Mouse (Mus musculus) CH12.LX (cell line): ENCODE measurements around the gene Tia1. TPM values are rescaled to one million over a fixed set of nuclear protein-coding genes. Genes with fewer than 3 reads are reported as not detected.
"Not testable (repeated sequence)": the region's sequence is repeated elsewhere in the genome, so short reads cannot be mapped to it uniquely, and the experiment has no call there.

Experiments
- DNase-seq: peaks from one replicate; pipeline ENCODE4 v3.0.0-alpha.2; 2013; ENCODE audit errors: extremely low read depth
- H3K27ac ChIP-seq: 2 replicates; pipeline ENCODE4 v1.5.1; 2012; ENCODE audit warnings: low read depth, mild to moderate bottlenecking, control low read depth, moderate library complexity; ENCODE audit not compliant: insufficient read depth
- H3K27me3 ChIP-seq: replicated peaks from 2 replicates; pipeline ENCODE3; 2012; ENCODE audit warnings: inconsistent platforms
- H3K36me3 ChIP-seq, 2 experiments: replicated peaks in 1 of 2; 2 replicates each; pipeline versions ENCODE3 to v1.6.1; 2012; ENCODE audit warnings: inconsistent platforms in 1 of 2, low read length in 1 of 2, mild to moderate bottlenecking in 1 of 2, mixed read lengths in 1 of 2, moderate library complexity in 1 of 2; ENCODE audit not compliant: control insufficient read depth in 1 of 2, insufficient read depth in 1 of 2
- H3K4me1 ChIP-seq, 2 experiments: 2 replicates each; pipeline ENCODE4 v1.6.1; 2012; ENCODE audit warnings: inconsistent platforms in 1 of 2, moderate library complexity in 1 of 2; ENCODE audit not compliant: insufficient read depth in 2 of 2, control insufficient read depth in 1 of 2
- H3K4me2 ChIP-seq: 2 replicates; pipeline ENCODE4 v1.6.1; 2012; ENCODE audit warnings: low read depth, mild to moderate bottlenecking, control low read depth; ENCODE audit not compliant: poor library complexity, insufficient read depth, severe bottlenecking
- H3K4me3 ChIP-seq, 3 experiments: fragments of 150-350 bp in 1 of 3; sonication (generic) in 1 of 3; replicated peaks in 1 of 3; 2 replicates each; pipeline versions ENCODE3 to v1.5.1; 2011 to 2012; ENCODE audit warnings: low read depth in 2 of 3, low read length in 2 of 3, mild to moderate bottlenecking in 2 of 3, moderate library complexity in 2 of 3, control low read depth in 1 of 3, improper control_type of control experiment in 1 of 3, inconsistent platforms in 1 of 3, mixed read lengths in 1 of 3; ENCODE audit not compliant: poor library complexity in 1 of 3
- H3K79me2 ChIP-seq: replicated peaks from 2 replicates; pipeline ENCODE4 v1.6.1; 2012; ENCODE audit warnings: mild to moderate bottlenecking, moderate library complexity; ENCODE audit not compliant: control insufficient read depth, poor library complexity, insufficient read depth, severe bottlenecking; ENCODE audit errors: extremely low read depth
- H3K9ac ChIP-seq: 2 replicates; pipeline ENCODE4 v1.6.1; 2012; ENCODE audit warnings: low read depth, mild to moderate bottlenecking, control low read depth, moderate library complexity; ENCODE audit not compliant: insufficient read depth
- H3K9me3 ChIP-seq: replicated peaks from 2 replicates; pipeline ENCODE3; 2012; ENCODE audit warnings: low read length, inconsistent platforms, mixed read lengths
- BHLHE40 ChIP-seq: IDR thresholded peaks from 2 replicates; pipeline ENCODE4 v1.6.1; 2011; ENCODE audit warnings: mild to moderate bottlenecking, low read depth, low read length, improper control_type of control experiment
- CHD1 ChIP-seq: IDR thresholded peaks from 2 replicates; pipeline ENCODE4 v1.6.1; 2012; ENCODE audit warnings: low read depth, low read length, improper control_type of control experiment, inconsistent platforms
- CTCF ChIP-seq, 2 experiments: IDR thresholded peaks in 1 of 2; conservative IDR thresholded peaks in 1 of 2; 2 replicates each; pipeline ENCODE4 v1.5.1; 2011 to 2012; ENCODE audit warnings: low read depth in 2 of 2, low read length in 2 of 2, improper control_type of control experiment in 1 of 2, inconsistent platforms in 1 of 2, mild to moderate bottlenecking in 1 of 2, moderate library complexity in 1 of 2
- ELF1 ChIP-seq: IDR thresholded peaks from 2 replicates; pipeline ENCODE4 v1.6.1; 2014; ENCODE audit warnings: low read depth, mild to moderate bottlenecking, inconsistent platforms, low read length, improper control_type of control experiment
- EP300 ChIP-seq: IDR thresholded peaks from 2 replicates; pipeline ENCODE4 v1.6.1; 2011; ENCODE audit warnings: low read length, improper control_type of control experiment
- KAT2A ChIP-seq: IDR thresholded peaks from 2 replicates; pipeline ENCODE4 v1.6.1; 2012; ENCODE audit warnings: low read length, improper control_type of control experiment, inconsistent platforms; ENCODE audit not compliant: insufficient replicate concordance
- MAFK ChIP-seq: IDR thresholded peaks from 2 replicates; pipeline ENCODE4 v1.6.1; 2011; ENCODE audit warnings: low read length, improper control_type of control experiment; ENCODE audit not compliant: insufficient replicate concordance
- MYC ChIP-seq: IDR thresholded peaks from 2 replicates; pipeline ENCODE4 v1.6.1; 2011; ENCODE audit warnings: low read depth, mild to moderate bottlenecking, improper control_type of control experiment, low read length
- POLR2A ChIP-seq: IDR thresholded peaks from 2 replicates; pipeline ENCODE4 v1.6.1; 2011; ENCODE audit warnings: low read depth, mild to moderate bottlenecking, improper control_type of control experiment, low read length
- RAD21 ChIP-seq: IDR thresholded peaks from 2 replicates; pipeline ENCODE4 v1.6.1; 2011; ENCODE audit warnings: low read depth, mild to moderate bottlenecking, low read length, improper control_type of control experiment, moderate library complexity
- SIN3A ChIP-seq: IDR thresholded peaks from 2 replicates; pipeline ENCODE4 v1.6.1; 2012; ENCODE audit warnings: low read length, improper control_type of control experiment, inconsistent platforms
- TBP ChIP-seq: conservative IDR thresholded peaks from 2 replicates; pipeline ENCODE4 v1.6.1; 2011; ENCODE audit warnings: low read depth, low read length, improper control_type of control experiment
- TCF12 ChIP-seq: IDR thresholded peaks from 2 replicates; pipeline ENCODE4 v1.6.1; 2014; ENCODE audit warnings: low read depth, mild to moderate bottlenecking, inconsistent platforms, low read length, improper control_type of control experiment
- USF1 ChIP-seq: IDR thresholded peaks from 2 replicates; pipeline ENCODE4 v1.6.1; 2014; ENCODE audit warnings: low read depth, mild to moderate bottlenecking, inconsistent platforms, low read length, improper control_type of control experiment
- ZC3H11A ChIP-seq: IDR thresholded peaks from 2 replicates; pipeline ENCODE4 v1.6.1; 2012; ENCODE audit warnings: low read depth, mild to moderate bottlenecking, inconsistent platforms, low read length, improper control_type of control experiment
- ZKSCAN1 ChIP-seq: IDR thresholded peaks from 2 replicates; pipeline ENCODE4 v1.6.1; 2012; ENCODE audit warnings: low read depth, inconsistent platforms, low read length, improper control_type of control experiment, borderline replicate concordance
- dilution Hi-C: fragments of 300-500 bp; cut with MboI; formaldehyde crosslinking; loops from 2 replicates; pipeline ENCODE4 v1.14.3; 2020; ENCODE audit warnings: low sequenced_read_pairs; ENCODE audit not compliant: extremely low pct_unique_long_range_greater_than_20kb, extremely low pct_ligation_motif_present
- in situ Hi-C: fragments of 300-500 bp; cut with MboI; formaldehyde crosslinking; loops from 3 replicates; pipeline ENCODE4 v1.14.3; 2019; ENCODE audit warnings: low sequenced_read_pairs, low pct_ligation_motif_present, low pct_unique_long_range_greater_than_20kb, mixed read lengths
- polyA plus RNA-seq: library from polyadenylated mRNA; unstranded; fragments of >175 nt; gene quantifications from 2 replicates; pipeline ENCODE4 v1.2.1, GENCODE M21; 2012; ENCODE audit warnings: low read depth; ENCODE audit not compliant: insufficient read length
- total RNA-seq, 2 experiments: library from RNA; depleted of rRNA; stranded (reverse); fragments of 300-350 nt in 1 of 2; fragments of >200 nt in 1 of 2; gene quantifications; 2 replicates each; pipeline ENCODE4 v1.2.3; 2012 to 2014

The Tia1 gene
- total and polyA plus RNA-seq, 3 experiments, result 31.8 to 41.4 (median 34.0) TPM

- H3K4me3 ChIP-seq, in situ Hi-C loops, DNase-seq, dilution Hi-C loops, H3K9me3 ChIP-seq, H3K79me2 ChIP-seq, H3K4me2 ChIP-seq, H3K4me1 ChIP-seq, H3K27me3 ChIP-seq, H3K9ac ChIP-seq, H3K27ac ChIP-seq: not testable (repeated sequence)
- peak; percentile 94 for TF ChIP-seq TBP
- H3K36me3 ChIP-seq, result peaks cover 30 to 50% of the 10 kb centered on the region in 2 experiments
Measured at GRCm38 (mm10) chr6:86380112-86380511, 23.9 kb upstream of the Tia1 start.

GRCm38 (mm10) chr6:86382551-86382950 lies 21.5 kb upstream of the Tia1 start:
- Histone ChIP-seq H3K4me3 (no peak overlapping the region), H3K27ac (no peak overlapping the region), H3K9ac (no peak overlapping the region), H3K36me3 (peaks cover 15 to 37% of the 10 kb centered on the region in 2 experiments), H3K4me1 (no peaks in the 10 kb centered on the region), H3K27me3 (no peaks in the 10 kb centered on the region), H3K4me2 (no peak overlapping the region), H3K79me2 (no peaks in the 10 kb centered on the region), H3K9me3 (no peaks in the 10 kb centered on the region)
- dilution Hi-C loops (no loop called here), in situ Hi-C loops (no loop called here)
- TF ChIP-seq USF1 (no peak), MAFK (no peak), CTCF (conservative IDR thresholded peaks at IDR 0.05 in 1 of 2, IDR thresholded peaks at IDR 0.05 in 1 of 2; ENCODE audit: low read depth in 2 of 2, low read length in 2 of 2) (no peak), MYC (no peak), EP300 (no peak), RAD21 (no peak), POLR2A (no peak), BHLHE40 (no peak), ZKSCAN1 (no peak), ELF1 (no peak), TBP (no peak), SIN3A (no peak), TCF12 (no peak), CHD1 (no peak)
- no peak for DNase-seq

DNA sequence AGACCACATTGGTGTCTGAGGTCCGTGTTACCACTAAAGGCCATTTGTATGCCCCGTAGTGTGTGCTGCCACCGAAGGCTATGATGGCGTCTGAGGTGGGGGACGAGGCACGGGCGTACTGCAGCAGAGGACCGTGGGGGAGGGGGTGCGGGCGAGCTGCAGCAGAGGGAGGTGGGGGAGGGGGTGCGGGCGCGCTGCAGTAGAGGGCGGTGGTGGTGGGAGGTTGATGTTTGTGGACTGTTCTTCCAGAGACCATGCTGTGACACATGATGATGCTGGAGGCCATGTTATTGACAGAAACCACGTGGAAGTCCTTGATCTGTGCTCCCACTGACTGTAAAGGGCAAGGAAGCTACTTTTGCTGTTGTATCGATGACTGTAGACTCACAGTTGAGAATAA lies 20.6 kb upstream of the Tia1 start:
- dilution Hi-C loops, result no loop called here
- H3K27ac ChIP-seq, result no peak overlapping the region
- H3K36me3 ChIP-seq, result peaks cover 13 to 36% of the 10 kb centered on the region in 2 experiments

More for the DNA sequence above, 20.6 kb upstream of the Tia1 start:
- Histone ChIP-seq H3K4me2 (no peak overlapping the region), H3K4me1 (no peaks in the 10 kb centered on the region), H3K9me3 (no peaks in the 10 kb centered on the region), H3K9ac (no peak overlapping the region), H3K27me3 (no peaks in the 10 kb centered on the region), H3K79me2 (no peaks in the 10 kb centered on the region), H3K4me3 (no peak overlapping the region)
- TF ChIP-seq MAFK, result no peak
- TF ChIP-seq CHD1, result no peak
- no peak for TF ChIP-seq KAT2A
- TF ChIP-seq USF1, result no peak
- no peak for TF ChIP-seq ZC3H11A
- in situ Hi-C loops, result no loop called here
- no peak for DNase-seq
